Mouse (Mus musculus) kidney, adult 2 months (tissue): ENCODE data around the gene Armc9. TPM values are rescaled to one million over a fixed set of nuclear protein-coding genes. Genes with fewer than 3 reads are reported as not detected.

Source experiments
- DNase-seq: peaks from one replicate; pipeline ENCODE4 v3.0.0; 2021
- H3K27ac ChIP-seq: fragments of 200-500 bp; 2 replicates; pipeline ENCODE4 v1.5.1; 2012; ENCODE audit warnings: low read depth, low read length, control low read depth, inconsistent platforms; ENCODE audit not compliant: insufficient read depth
- H3K27me3 ChIP-seq: fragments of 200-500 bp; replicated peaks from 2 replicates; pipeline ENCODE4 v1.6.1; 2012; ENCODE audit warnings: mild to moderate bottlenecking, moderate library complexity, low read length, inconsistent platforms; ENCODE audit not compliant: control insufficient read depth, insufficient read depth
- H3K36me3 ChIP-seq: fragments of 200-500 bp; 2 replicates; pipeline ENCODE4 v1.6.1; 2012; ENCODE audit warnings: mild to moderate bottlenecking, moderate library complexity, low read length, inconsistent platforms; ENCODE audit not compliant: control insufficient read depth, insufficient read depth
- H3K4me1 ChIP-seq: fragments of 200-500 bp; 2 replicates; pipeline ENCODE4 v1.6.1; 2011; ENCODE audit warnings: low read length; ENCODE audit not compliant: control insufficient read depth, insufficient read depth
- H3K4me3 ChIP-seq: fragments of 200-500 bp; 2 replicates; pipeline ENCODE4 v1.5.1; 2011; ENCODE audit warnings: mild to moderate bottlenecking, low read depth, low read length, control low read depth; ENCODE audit not compliant: insufficient read depth
- CTCF ChIP-seq: fragments of 200-500 bp; conservative IDR thresholded peaks from 2 replicates; pipeline ENCODE4 v1.5.1; 2011; ENCODE audit warnings: low read depth, mild to moderate bottlenecking, control low read depth, low read length, moderate library complexity, mixed read lengths; ENCODE audit not compliant: insufficient read depth, insufficient read length
- POLR2A ChIP-seq: fragments of 200-500 bp; IDR thresholded peaks from one replicate; pipeline ENCODE4 v1.6.1; 2011; ENCODE audit warnings: low read depth, low read length, control low read depth
- WGBS: fragments of 180-500 bp; shearing (Covaris S2); methylation state at CpG from one replicate; pipeline ENCODE4 v1.1.7; 2018; 5-methylcytosine and 5-hydroxymethylcytosine counted together
- polyA plus RNA-seq: library from polyadenylated mRNA; depleted of rRNA; stranded (reverse); fragments of >200 nt; gene quantifications from 2 replicates; pipeline ENCODE4 v1.2.3, GENCODE M21; 2012; rRNA removed

Gene Armc9
- 7.1 and 7.4 TPM in 2 replicates for polyA plus RNA-seq

- Histone ChIP-seq H3K36me3 (no peaks in the 10 kb centered on the region), H3K27me3 (no peaks in the 10 kb centered on the region), H3K4me3 (peak within 1 kb of the TSS; percentile 46), H3K4me1 (peaks cover 4% of the 10 kb centered on the region; the same call in 1 of the 2 replicates), H3K27ac (peak within 1 kb of the TSS; percentile 36; the same call in 1 of the 2 replicates)
- TF ChIP-seq POLR2A (peak; percentile 96), CTCF (0 out of 2 replicates have a peak, but pooled peaks have one; percentile 0)
- WGBS, result 3% methylated on average over 40 of the region's 40 CpGs
- DNase-seq, result peak; percentile 98
These were observed at the start of gene Armc9 for GRCm38 (mm10) chr1:86154133-86154823. Armc9 (plus strand) TSS chr1:86154780.

GRCm38 (mm10) chr1:86105054-86105453 is 49.5 kb upstream of the Armc9 start:
- TF ChIP-seq POLR2A (no peak), CTCF (no peak)
- Histone ChIP-seq H3K27ac (no peak overlapping the region), H3K4me3 (no peak overlapping the region), H3K36me3 (peaks cover 1% of the 10 kb centered on the region; the same call in 1 of the 2 replicates), H3K4me1 (no peaks in the 10 kb centered on the region), H3K27me3 (no peaks in the 10 kb centered on the region)
- no peak for DNase-seq
- WGBS, result 97% methylated on average over 1 of the region's 1 CpGs

- 38% methylated on average over 6 of the region's 6 CpGs for WGBS
- Histone ChIP-seq H3K36me3 (peaks cover 1% of the 10 kb centered on the region; the same call in 1 of the 2 replicates), H3K27me3 (no peaks in the 10 kb centered on the region), H3K27ac (no peak within 1 kb of the TSS), H3K4me3 (no peak within 1 kb of the TSS), H3K4me1 (no peaks in the 10 kb centered on the region)
- DNase-seq, result peak; percentile 35
- TF ChIP-seq POLR2A (no peak), CTCF (no peak)
These were observed 42.8 kb upstream of the Armc9 start, which contains the start of gene Htr2b for GRCm38 (mm10) chr1:86111779-86112178. Htr2b (minus strand) TSS chr1:86111970.

- no peak overlapping the region for H3K4me3 ChIP-seq
- TF ChIP-seq CTCF (no peak), POLR2A (no peak)
- no peaks in the 10 kb centered on the region; the same call in 1 of the 2 replicates for H3K36me3 ChIP-seq
- no peaks in the 10 kb centered on the region for H3K4me1 ChIP-seq
- H3K27ac ChIP-seq, result no peak overlapping the region
- peak; percentile 5 for DNase-seq
- WGBS, result 61% methylated on average over 3 of the region's 3 CpGs
- H3K27me3 ChIP-seq, result no peaks in the 10 kb centered on the region
These were observed 40.4 kb upstream of the Armc9 start for GRCm38 (mm10) chr1:86114141-86114540.

GRCm38 (mm10) chr1:86119549-86119948 is 35.0 kb upstream of the Armc9 start:
- no peak for TF ChIP-seq CTCF
- no peak for TF ChIP-seq POLR2A
- no peak overlapping the region for H3K27ac ChIP-seq
- H3K4me3 ChIP-seq, result no peak overlapping the region
- peaks cover 2% of the 10 kb centered on the region; the same call in 1 of the 2 replicates for H3K36me3 ChIP-seq
- H3K4me1 ChIP-seq, result no peaks in the 10 kb centered on the region
- WGBS, result 67% methylated on average over 4 of the region's 4 CpGs
- no peak for DNase-seq
- no peaks in the 10 kb centered on the region for H3K27me3 ChIP-seq

GRCm38 (mm10) chr1:86126036-86126435 is 28.5 kb upstream of the Armc9 start:
- Histone ChIP-seq H3K27ac (no peak overlapping the region), H3K4me3 (no peak overlapping the region), H3K4me1 (no peaks in the 10 kb centered on the region), H3K27me3 (no peaks in the 10 kb centered on the region), H3K36me3 (peaks cover 16% of the 10 kb centered on the region)
- no peak for TF ChIP-seq POLR2A
- no peak for TF ChIP-seq CTCF
- 86% methylated on average over 2 of the region's 2 CpGs for WGBS
- no peak for DNase-seq

- no peaks in the 10 kb centered on the region for H3K27me3 ChIP-seq
- DNase-seq, result no peak
- no peaks in the 10 kb centered on the region for H3K4me1 ChIP-seq
- no peak within 1 kb of the TSS for H3K4me3 ChIP-seq
- H3K36me3 ChIP-seq, result peaks cover 19% of the 10 kb centered on the region
- no peak for TF ChIP-seq CTCF
- TF ChIP-seq POLR2A, result no peak
- no peak within 1 kb of the TSS for H3K27ac ChIP-seq
- 95% methylated on average over 4 of the region's 4 CpGs for WGBS
These were observed 21.2 kb upstream of the Armc9 start, which contains the start of gene Gm21972 for GRCm38 (mm10) chr1:86133337-86133736. Gm21972 (plus strand) TSS chr1:86133637.
